Mouse (Mus musculus): ENCODE measurements around the gene Pnmal2.

DNA sequence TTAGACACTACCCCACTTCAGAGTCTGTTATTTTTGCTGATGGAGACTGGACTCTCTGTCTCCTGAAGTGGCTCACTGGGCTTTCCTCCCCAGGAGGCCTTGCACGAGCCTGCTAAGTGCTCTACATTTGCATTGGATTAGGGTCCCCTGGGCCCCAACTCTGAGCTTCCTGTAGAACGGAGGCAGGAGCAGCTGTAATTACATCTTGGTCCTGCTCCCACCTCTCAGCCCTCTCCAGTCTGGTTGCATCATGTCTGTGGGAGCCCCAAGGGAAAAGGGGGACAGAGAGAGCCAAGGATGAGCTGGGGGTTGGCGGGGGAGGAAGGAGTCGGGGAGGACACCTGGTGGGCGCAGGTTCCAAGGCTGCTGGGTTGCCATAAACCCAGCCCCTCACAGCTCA is 44.0 kb upstream of the Pnmal2 start:
- TF ChIP-seq POLR2A (IDR thresholded peaks at IDR 0.05; ENCODE audit: control insufficient read depth, extremely low read depth, insufficient read depth, low read length, poor library complexity), result no peak
- TF ChIP-seq CTCF (IDR thresholded peaks at IDR 0.05; ENCODE audit: borderline replicate concordance, control insufficient read depth, extremely low read depth, insufficient read depth, low read length, poor library complexity), result no peak
